Mouse (Mus musculus) liver, embryonic 15.5 days (tissue): Measurements from ENCODE around the gene Clcn1. TPM values are rescaled to one million over a fixed set of nuclear protein-coding genes. Genes with fewer than 3 reads are reported as not detected.

Source experiments
- ATAC-seq: fragments of 200-750 bp; cut with Nextera tagmentation; 2 replicates; pipeline ENCODE4 v1.8.0; 2017; ENCODE audit warnings: moderate number of reproducible peaks, mild to moderate bottlenecking, moderate library complexity; ENCODE audit not compliant: insufficient read depth
- H3K27ac ChIP-seq: fragments of 300-500 bp; sonication (generic); replicated peaks from 2 replicates; pipeline ENCODE4 v1.5.1; 2015; ENCODE audit warnings: mild to moderate bottlenecking, inconsistent platforms
- H3K27me3 ChIP-seq: fragments of 300-500 bp; sonication (generic); 2 replicates; pipeline ENCODE4 v1.6.1; 2015; ENCODE audit warnings: mild to moderate bottlenecking, inconsistent platforms
- H3K36me3 ChIP-seq: fragments of 300-500 bp; sonication (generic); replicated peaks from 2 replicates; pipeline ENCODE4 v1.6.1; 2015; ENCODE audit warnings: moderate library complexity, mild to moderate bottlenecking, inconsistent platforms
- H3K4me1 ChIP-seq: fragments of 300-500 bp; sonication (generic); replicated peaks from 2 replicates; pipeline ENCODE4 v1.6.1; 2015; ENCODE audit warnings: inconsistent platforms
- H3K4me2 ChIP-seq: fragments of 300-500 bp; sonication (generic); 2 replicates; pipeline ENCODE4 v1.6.1; 2015; ENCODE audit warnings: moderate library complexity, mild to moderate bottlenecking, inconsistent platforms
- H3K4me3 ChIP-seq: fragments of 300-500 bp; sonication (generic); replicated peaks from 2 replicates; pipeline ENCODE4 v1.5.1; 2015; ENCODE audit warnings: mild to moderate bottlenecking, inconsistent platforms
- H3K9ac ChIP-seq: fragments of 300-500 bp; sonication (generic); 2 replicates; pipeline ENCODE4 v1.6.1; 2015; ENCODE audit warnings: moderate library complexity, mild to moderate bottlenecking, inconsistent platforms
- H3K9me3 ChIP-seq: fragments of 300-500 bp; sonication (generic); replicated peaks from 2 replicates; pipeline ENCODE4 v1.6.1; 2016; ENCODE audit warnings: inconsistent platforms
- WGBS: fragments of 180-500 bp; shearing (Covaris S2); methylation state at CpG from one replicate; pipeline ENCODE4 v1.1.7; 2015; ENCODE audit warnings: mixed read lengths; ENCODE audit not compliant: insufficient replicate concordance; 5-methylcytosine and 5-hydroxymethylcytosine counted together
- polyA plus RNA-seq: library from polyadenylated mRNA; unstranded; fragments of >200 nt; fragmentation: Nextera tagmentation; extraction: Ambion mirVana; gene quantifications from 2 replicates; pipeline ENCODE4 v1.2.1, GENCODE M21; 2015

Clcn1 gene
- polyA plus RNA-seq, 1 experiment from 2014 or later, result 0.07 TPM

DNA sequence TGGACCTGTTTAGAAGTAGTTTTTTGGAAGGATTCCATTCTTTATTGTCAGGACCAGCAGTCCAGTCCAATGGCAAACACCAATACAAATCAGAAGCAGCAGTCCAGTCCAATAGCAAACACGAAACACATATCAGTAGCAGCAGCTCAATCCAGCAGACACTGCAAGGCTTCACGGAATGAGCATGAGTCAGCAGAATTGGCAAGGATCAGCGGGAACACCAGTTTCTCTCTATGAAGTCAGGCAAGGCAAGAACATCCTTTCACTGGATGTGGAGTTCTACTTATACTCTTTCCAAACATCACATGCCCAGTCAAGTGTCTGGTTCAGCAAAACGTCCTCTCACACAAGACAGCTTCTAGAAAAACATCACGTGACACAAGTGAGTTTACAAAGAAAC is 53.5 kb downstream of the Clcn1 start:
- H3K4me3 ChIP-seq, result no peak overlapping the region
- no peaks in the 10 kb centered on the region for H3K27me3 ChIP-seq
- 57% methylated on average over 5 of the region's 5 CpGs for WGBS
- H3K4me2 ChIP-seq, result no peak overlapping the region
- H3K36me3 ChIP-seq, result no peaks in the 10 kb centered on the region
- H3K9me3 ChIP-seq, result no peaks in the 10 kb centered on the region
- H3K27ac ChIP-seq, result no peak overlapping the region
- H3K9ac ChIP-seq, result no peak overlapping the region
- ATAC-seq, result no peak
- H3K4me1 ChIP-seq, result no peaks in the 10 kb centered on the region

DNA sequence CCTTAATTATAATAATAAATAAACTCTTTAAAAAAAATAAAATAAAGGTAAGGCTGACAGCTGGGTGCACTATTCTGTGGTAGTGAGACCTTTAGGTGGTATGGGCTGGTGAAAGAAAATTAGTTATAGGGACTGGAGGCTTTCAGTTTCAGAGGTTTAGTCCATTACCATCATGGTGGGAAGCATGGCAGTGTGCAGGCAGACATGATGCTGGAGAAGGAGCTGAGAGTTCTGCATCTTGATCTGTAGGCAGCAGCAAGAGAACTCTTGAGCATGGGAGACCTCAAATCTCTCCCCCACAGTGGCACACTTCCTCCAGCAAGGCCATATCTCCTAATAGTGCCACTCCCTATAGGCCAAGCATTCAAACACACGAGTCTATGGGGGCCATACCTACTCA is 55.7 kb downstream of the Clcn1 start:
- Histone ChIP-seq H3K27ac (no peak overlapping the region), H3K9ac (no peak overlapping the region), H3K36me3 (no peaks in the 10 kb centered on the region), H3K27me3 (no peaks in the 10 kb centered on the region), H3K4me2 (no peak overlapping the region), H3K4me3 (no peak overlapping the region), H3K4me1 (no peaks in the 10 kb centered on the region), H3K9me3 (no peaks in the 10 kb centered on the region)
- ATAC-seq, result no peak
- WGBS, result 29% methylated on average over 1 of the region's 1 CpGs

DNA sequence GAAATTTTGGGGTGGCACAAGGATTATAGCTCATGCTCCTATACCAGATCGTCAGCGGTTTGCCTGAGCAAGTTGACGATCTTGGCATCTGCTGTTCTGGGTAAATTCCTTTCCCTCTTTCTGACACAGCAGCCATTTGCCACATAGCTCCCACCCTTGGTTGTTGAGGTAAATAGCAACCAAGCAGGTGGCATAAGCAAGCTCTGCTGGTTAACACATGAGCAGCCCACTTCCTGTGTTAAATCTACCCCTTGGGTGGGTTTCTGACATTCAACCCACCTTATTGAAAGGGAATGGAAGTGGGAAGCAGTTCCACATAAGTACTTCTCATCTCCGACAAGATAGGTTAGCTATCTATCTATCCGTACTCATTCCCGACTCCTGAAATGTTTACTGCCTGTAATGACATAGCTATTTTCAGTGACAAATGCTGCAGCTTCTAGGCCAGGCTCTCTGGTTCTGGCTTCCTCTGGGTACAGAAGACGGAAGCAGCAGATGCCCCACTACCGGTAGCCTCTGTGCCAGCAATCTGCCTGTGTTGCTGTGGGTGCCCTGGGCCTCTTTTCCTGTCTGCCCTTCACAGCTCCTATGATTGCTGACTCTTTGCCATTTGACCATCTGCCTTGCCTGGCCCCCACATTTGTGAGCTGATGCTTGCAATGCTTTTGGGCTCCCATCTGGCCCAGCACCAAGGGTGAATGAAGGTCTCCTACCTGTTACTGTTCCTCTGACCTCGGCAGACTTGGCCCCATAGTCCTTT is 57.1 kb downstream of the Clcn1 start:
- Histone ChIP-seq H3K4me2 (no peak overlapping the region), H3K36me3 (no peaks in the 10 kb centered on the region), H3K27ac (no peak overlapping the region), H3K4me3 (no peak overlapping the region), H3K27me3 (no peaks in the 10 kb centered on the region), H3K9ac (no peak overlapping the region), H3K9me3 (no peaks in the 10 kb centered on the region), H3K4me1 (0 out of 2 replicates have a peak, but pooled peaks cover 4% of the 10 kb centered on the region)
- ATAC-seq, result no peak
- WGBS, result 61% methylated on average over 9 of the region's 9 CpGs

DNA sequence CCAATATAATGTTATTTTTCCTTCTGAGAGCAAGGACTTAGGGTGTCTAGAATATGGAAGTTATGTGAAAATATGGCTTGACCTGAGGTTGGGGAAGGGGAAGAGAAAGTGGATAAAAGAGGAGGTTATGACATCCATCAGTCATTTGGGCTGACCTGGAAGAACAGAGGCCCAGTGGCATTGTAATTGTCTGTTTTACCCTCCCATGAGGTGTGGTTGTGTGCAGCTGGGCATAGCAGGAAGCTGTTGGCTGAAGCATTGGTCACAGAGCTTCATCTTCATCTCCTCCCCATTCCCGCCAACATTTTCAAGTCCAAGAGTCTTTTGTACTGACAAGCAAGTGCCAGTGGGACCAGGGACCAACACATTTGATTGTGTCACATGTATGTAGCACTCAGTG is 57.8 kb downstream of the Clcn1 start:
- ATAC-seq, result no peak
- H3K9ac ChIP-seq, result no peak overlapping the region
- H3K4me3 ChIP-seq, result no peak overlapping the region
- H3K27ac ChIP-seq, result no peak overlapping the region
- no peaks in the 10 kb centered on the region for H3K9me3 ChIP-seq
- WGBS, result 56% methylated on average over 1 of the region's 1 CpGs
- no peak overlapping the region for H3K4me2 ChIP-seq
- peaks cover 9% of the 10 kb centered on the region; the same call in 1 of the 2 replicates for H3K4me1 ChIP-seq
- H3K36me3 ChIP-seq, result no peaks in the 10 kb centered on the region
- 0 out of 2 replicates have a peak, but pooled peaks cover under 1% of the 10 kb centered on the region for H3K27me3 ChIP-seq

DNA sequence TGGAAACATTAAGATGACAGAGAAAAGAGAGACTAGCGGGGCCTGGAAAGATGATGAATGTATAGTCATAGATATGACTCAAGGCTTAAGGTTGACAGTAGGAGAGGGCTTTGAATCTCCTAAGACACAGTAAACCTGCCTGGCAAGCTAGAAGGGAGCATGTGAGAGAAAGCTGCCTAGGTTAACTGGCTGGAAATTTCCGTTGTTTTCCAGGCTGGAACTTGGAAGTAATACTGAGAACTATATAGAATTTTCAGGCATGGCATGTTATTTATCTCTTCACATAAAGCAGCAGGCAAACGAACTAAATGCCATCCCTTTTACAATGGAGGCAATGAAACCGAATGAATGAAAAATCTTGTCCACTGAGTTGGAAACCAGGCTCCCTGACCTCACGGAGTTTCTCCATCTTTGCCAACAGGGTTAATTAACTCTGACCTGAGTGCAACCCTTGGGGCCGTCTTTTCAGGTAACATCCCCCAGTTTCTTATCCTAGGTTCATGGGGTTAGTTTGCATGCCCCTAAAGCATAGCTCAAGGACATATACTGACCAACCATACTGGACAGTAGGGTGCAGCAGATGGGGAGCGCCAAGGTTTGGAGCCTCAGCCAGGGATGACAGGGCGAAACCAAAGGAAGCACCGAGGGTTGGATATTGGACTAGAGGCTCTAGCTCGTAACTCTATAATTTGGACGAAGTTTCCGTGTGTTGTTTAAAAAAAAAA is 62.0 kb downstream of the Clcn1 start:
- Histone ChIP-seq H3K4me2 (peak overlapping the region; percentile 80), H3K27ac (no peak overlapping the region), H3K9ac (no peak overlapping the region), H3K4me1 (peaks cover 40% of the 10 kb centered on the region), H3K27me3 (peaks cover 15% of the 10 kb centered on the region; the same call in 1 of the 2 replicates), H3K4me3 (no peak overlapping the region; the same call in 1 of the 2 replicates), H3K36me3 (no peaks in the 10 kb centered on the region), H3K9me3 (no peaks in the 10 kb centered on the region)
- ATAC-seq, result no peak
- 37% methylated on average over 12 of the region's 12 CpGs for WGBS

DNA sequence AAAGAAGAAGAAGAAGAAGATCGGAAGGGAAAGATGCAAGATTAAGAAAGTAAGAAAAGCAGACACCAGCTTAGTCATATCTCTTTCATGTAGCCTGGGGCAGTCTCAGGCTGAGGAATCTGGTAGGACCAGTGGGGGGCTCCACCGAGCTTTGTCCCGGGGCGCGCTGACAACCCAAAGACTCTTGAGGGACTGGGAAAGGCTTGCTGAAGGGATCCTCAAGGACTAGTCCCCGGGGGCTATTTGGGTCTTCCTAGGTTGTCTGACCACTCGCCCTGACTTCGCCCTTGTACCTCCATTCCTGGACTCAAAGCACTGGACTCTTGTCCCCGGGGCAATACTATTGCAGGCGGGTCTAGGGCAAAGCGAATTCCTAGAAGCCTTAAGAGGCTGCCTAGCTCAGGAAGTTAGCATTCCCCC is 62.5 kb downstream of the Clcn1 start:
- H3K27me3 ChIP-seq, result peaks cover 15% of the 10 kb centered on the region; the same call in 1 of the 2 replicates
- no peaks in the 10 kb centered on the region for H3K36me3 ChIP-seq
- H3K4me2 ChIP-seq, result peak overlapping the region; percentile 80
- H3K9me3 ChIP-seq, result no peaks in the 10 kb centered on the region
- H3K4me3 ChIP-seq, result peak overlapping the region; percentile 66
- peak overlapping the region; percentile 84 for H3K27ac ChIP-seq
- under 1% methylated on average over 11 of the region's 11 CpGs for WGBS
- H3K9ac ChIP-seq, result peak overlapping the region; percentile 52
- ATAC-seq, result peak; percentile 19; the same call in 1 of the 2 replicates
- peaks cover 45% of the 10 kb centered on the region for H3K4me1 ChIP-seq

DNA sequence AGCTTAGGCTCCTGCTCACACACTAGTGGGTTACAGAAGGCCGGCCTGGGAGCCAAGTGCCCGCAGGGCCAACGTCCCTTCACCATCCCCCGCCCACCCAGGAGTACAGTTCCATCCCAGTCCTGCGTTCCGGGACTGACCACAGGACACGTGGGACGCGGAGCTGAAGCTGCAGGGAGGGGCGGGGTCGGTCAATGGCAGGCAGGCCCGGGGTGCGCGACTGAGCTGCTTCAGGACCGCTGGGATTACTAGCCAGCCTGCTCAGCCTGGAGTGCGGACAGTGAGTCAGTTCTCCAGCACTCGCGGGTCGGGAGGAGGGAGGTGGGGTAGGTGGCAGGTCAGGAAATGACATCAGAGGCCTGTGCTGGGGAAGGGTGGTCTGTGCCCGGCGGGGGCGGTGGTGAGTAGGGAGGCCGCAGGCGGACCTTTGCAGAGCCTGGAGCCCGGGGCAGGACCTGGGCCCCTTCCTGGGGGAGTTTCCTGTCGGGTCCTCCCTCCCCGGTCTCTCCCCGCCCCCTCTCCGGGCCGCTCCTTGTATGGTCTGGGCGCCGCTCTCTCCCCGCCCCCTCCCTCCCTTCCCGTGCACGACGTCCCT is 63.0 kb downstream of the Clcn1 start, which contains the start of gene Zyx:
Zyx (plus strand) TSS at position 205 of the 595 bp plus-strand sequence.
- Histone ChIP-seq H3K4me2 (peak within 1 kb of the TSS; percentile 80), H3K36me3 (no peaks in the 10 kb centered on the region), H3K9me3 (no peaks in the 10 kb centered on the region), H3K27me3 (peaks cover 15% of the 10 kb centered on the region; the same call in 1 of the 2 replicates), H3K9ac (peak within 1 kb of the TSS; percentile 64), H3K27ac (peak within 1 kb of the TSS; percentile 84), H3K4me3 (peak within 1 kb of the TSS; percentile 66), H3K4me1 (peaks cover 50% of the 10 kb centered on the region)
- ATAC-seq, result peak; percentile 89
- under 1% methylated on average over 35 of the region's 36 CpGs for WGBS

DNA sequence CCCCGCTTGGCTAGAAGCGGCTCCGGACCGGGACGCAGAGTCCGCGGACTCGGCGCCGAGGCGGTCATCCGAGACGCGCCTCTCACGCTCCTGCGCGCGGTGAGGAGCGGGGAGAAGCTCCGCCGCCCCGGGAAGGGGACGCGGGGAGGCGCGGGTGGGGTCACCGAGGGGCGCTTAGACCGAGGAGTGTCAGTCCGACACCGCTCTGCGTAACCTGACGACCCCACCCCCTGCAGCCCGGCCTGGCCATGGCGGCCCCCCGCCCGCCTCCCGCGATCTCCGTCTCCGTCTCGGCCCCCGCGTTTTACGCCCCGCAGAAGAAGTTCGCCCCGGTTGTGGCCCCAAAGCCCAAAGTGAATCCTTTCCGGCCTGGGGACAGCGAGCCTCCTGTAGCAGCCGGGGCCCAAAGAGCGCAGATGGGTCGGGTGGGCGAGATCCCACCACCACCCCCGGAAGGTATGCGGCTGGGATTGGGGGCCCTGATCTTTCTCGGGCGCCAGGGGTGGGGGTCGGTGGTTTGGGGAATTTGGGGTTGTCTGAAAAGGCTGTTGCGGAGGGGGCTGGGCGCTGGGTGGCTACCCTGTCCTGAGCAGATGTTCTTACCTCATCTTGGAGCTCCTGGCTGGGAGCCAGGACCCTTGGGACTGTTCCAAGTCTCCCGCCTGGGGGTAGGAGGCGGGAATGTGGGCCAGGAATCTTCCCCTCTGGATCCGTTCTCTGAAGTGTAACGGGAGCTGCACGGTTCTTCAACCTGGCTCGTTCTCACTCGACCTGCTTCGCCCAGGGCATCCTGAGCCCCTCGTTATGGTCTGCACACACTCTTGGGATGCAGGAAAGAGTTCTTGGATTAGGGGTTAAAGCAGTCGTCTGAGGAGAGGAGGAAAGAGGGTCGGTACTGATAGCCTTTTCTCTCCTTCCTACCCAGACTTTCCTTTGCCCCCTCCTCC is 63.8 kb downstream of the Clcn1 start:
- Histone ChIP-seq H3K4me3 (peak overlapping the region; percentile 66), H3K27me3 (peaks cover 15% of the 10 kb centered on the region; the same call in 1 of the 2 replicates), H3K9ac (peak overlapping the region; percentile 64), H3K4me2 (peak overlapping the region; percentile 80), H3K9me3 (no peaks in the 10 kb centered on the region), H3K36me3 (0 out of 2 replicates have a peak, but pooled peaks cover 5% of the 10 kb centered on the region), H3K4me1 (peaks cover 52% of the 10 kb centered on the region), H3K27ac (peak overlapping the region; percentile 74)
- under 1% methylated on average over 55 of the region's 72 CpGs for WGBS
- ATAC-seq, result peak; percentile 8; the same call in 1 of the 2 replicates

DNA sequence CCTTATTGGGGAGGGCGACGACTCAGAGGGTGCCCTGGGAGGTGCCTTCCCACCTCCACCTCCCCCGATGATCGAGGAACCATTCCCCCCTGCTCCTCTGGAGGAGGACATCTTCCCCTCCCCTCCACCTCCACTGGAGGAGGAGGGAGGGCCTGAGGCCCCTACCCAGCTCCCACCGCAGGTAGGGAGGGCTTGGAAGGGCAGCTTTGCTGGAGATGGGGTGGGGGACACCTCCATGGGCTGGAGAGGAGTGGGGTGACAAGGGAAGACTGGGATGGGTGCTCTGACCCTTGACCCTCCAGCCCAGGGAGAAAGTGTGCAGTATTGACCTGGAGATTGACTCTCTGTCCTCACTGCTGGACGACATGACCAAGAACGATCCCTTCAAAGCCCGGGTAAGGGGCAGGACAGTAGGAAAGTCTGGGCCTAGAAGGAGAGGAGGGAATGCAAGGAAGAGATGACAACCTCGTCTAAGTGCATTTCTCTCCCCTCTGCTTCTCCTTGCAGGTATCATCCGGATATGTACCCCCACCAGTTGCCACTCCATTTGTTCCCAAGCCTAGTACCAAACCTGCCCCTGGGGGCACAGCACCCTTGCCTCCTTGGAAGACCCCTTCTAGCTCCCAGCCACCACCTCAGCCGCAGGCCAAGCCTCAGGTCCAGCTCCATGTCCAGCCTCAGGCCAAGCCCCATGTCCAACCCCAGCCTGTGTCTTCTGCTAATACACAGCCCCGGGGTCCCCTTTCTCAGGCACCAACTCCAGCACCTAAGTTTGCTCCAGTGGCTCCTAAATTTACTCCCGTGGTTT is 64.7 kb downstream of the Clcn1 start:
- no peak for ATAC-seq
- peak overlapping the region; percentile 30 for H3K27ac ChIP-seq
- 0 out of 2 replicates have a peak, but pooled peaks cover 13% of the 10 kb centered on the region for H3K36me3 ChIP-seq
- H3K9ac ChIP-seq, result peak overlapping the region; percentile 64; the same call in 1 of the 2 replicates
- peak overlapping the region; percentile 66 for H3K4me3 ChIP-seq
- H3K4me1 ChIP-seq, result peaks cover 52% of the 10 kb centered on the region
- WGBS, result 21% methylated on average over 13 of the region's 13 CpGs
- peak overlapping the region; percentile 80 for H3K4me2 ChIP-seq
- H3K9me3 ChIP-seq, result no peaks in the 10 kb centered on the region
- H3K27me3 ChIP-seq, result peaks cover 15% of the 10 kb centered on the region; the same call in 1 of the 2 replicates
